Mouse (Mus musculus): ENCODE data around the gene Foxn2.
"Not testable (repeated sequence)": the region's sequence is repeated elsewhere in the genome, so short reads cannot be mapped to it uniquely, and the experiment has no call there.

The Foxn2 gene

DNA sequence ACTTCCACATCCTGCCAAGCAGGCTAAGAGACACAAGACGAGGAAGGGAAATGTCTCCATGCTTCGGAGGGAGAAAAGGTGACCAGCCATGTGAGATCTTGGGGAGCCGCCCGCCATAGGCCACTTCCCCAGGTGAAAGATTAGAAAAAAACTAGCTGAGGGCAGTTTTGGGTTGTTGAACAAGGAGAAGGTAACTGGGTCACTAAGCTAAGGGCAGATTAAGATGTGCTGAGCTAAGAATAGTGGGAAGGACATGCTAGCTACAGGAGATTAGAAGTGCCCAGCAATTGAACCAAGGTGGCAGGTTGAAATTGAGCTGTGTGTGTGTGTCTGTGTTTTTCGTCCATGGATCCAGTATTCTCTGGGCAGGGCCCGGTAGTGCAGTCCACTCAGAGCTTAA is 27.2 kb downstream of the Foxn2 start:
- no peak for DNase-seq (ENCODE audit: low read depth, low spot score)
- no peaks in the 10 kb centered on the region for H3K27me3 ChIP-seq (ENCODE audit: control insufficient read depth, insufficient read depth, low read length, poor library complexity, severe bottlenecking)

DNA sequence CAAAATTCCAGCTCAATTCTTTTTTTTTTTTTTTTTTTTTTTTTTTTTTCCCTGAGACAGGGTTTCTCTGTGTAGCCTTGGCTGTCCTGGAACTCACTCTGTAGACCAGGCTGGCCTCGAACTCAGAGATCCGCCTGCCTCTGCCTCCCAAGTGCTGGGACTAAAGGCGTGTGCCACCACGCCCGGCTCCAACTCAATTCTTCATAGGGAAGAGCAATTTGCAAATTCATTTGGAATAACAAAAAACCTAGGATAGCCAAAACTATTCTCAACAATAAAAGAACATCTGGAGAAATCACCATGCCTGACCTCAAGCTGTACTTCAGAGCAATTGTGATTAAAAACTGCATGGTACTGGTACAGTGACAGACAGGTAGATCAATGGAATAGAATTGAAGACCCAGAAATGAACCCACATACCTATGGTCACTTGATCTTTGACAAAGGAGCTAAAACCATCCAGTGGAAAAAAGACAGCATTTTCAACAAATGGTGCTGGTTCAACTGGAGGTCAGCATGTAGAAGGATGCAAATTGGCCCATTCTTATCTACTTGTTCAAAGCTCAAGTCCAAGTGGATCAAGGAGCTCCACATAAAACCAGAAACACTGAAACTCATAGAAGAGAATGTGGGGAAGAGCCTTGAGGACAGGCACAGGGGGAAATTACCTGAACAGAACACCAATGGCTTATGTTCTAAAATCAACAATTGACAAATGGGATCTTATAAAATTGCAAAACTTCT is 28.3 kb downstream of the Foxn2 start:
- not testable (repeated sequence) for DNase-seq (ENCODE audit: low read depth, low spot score); H3K27me3 ChIP-seq (ENCODE audit: control insufficient read depth, insufficient read depth, low read length, poor library complexity, severe bottlenecking); H3K36me3 ChIP-seq (ENCODE audit: control insufficient read depth, insufficient read depth, low read length, poor library complexity, severe bottlenecking)

More for the DNA sequence above, 27.2 kb downstream of the Foxn2 start:
- 0 out of 2 replicates have a peak, but pooled peaks cover 3% of the 10 kb centered on the region for H3K36me3 ChIP-seq (ENCODE audit: control insufficient read depth, insufficient read depth, low read length, poor library complexity, severe bottlenecking)

GRCm38 (mm10) chr17:88473766-88474165 is 33.3 kb downstream of the Foxn2 start:
- Histone ChIP-seq H3K36me3 (ENCODE audit: control insufficient read depth, insufficient read depth, low read length, poor library complexity, severe bottlenecking) (peaks cover 3% of the 10 kb centered on the region; the same call in 1 of the 2 replicates), H3K27me3 (ENCODE audit: control insufficient read depth, insufficient read depth, low read length, poor library complexity, severe bottlenecking) (no peaks in the 10 kb centered on the region)
- no peak for DNase-seq (ENCODE audit: low read depth, low spot score)

DNA sequence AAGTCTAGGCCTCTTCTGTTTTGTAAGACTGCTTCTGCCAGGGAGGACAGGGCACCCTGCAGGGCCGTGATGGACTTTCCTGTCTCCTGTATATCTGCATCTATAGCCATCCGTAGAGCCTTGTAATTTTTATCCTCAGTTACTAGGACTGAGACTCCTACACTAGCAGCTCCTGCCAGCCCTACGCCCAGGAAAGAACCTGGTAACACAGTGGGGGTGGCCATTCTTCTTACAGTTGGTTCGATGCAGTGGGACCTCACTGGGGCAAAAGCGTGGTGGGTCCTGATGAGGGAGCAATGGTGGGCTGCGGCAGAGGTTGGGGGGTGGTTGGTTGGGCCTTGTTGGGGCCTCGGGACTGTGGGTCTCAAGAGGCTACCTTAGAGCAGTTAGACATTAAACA is 36.7 kb downstream of the Foxn2 start:
- DNase-seq (ENCODE audit: low read depth, low spot score), result no peak
- H3K36me3 ChIP-seq (ENCODE audit: control insufficient read depth, insufficient read depth, low read length, poor library complexity, severe bottlenecking), result peaks cover 3% of the 10 kb centered on the region; the same call in 1 of the 2 replicates
- H3K27me3 ChIP-seq (ENCODE audit: control insufficient read depth, insufficient read depth, low read length, poor library complexity, severe bottlenecking), result no peaks in the 10 kb centered on the region

DNA sequence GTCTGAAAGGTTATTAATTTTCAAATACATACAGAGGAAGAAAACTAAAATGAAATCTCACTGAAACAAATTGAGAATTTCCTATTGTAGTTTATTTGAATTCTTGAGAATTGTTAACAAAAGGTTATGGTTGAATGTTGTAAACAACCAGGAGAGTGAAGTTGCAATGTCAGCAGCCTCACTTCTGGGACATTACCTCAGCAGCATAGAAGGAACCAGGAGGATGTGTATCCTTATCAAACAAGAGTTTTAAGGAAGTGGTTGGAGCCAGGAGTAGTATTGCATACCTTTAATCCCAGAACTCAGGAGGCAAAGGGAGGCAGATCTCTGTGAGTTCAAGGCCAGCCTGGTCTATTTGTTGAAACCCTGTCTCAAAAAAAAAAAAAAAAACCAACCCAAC is 37.2 kb downstream of the Foxn2 start:
- Histone ChIP-seq H3K36me3 (ENCODE audit: control insufficient read depth, insufficient read depth, low read length, poor library complexity, severe bottlenecking) (peaks cover 3% of the 10 kb centered on the region; the same call in 1 of the 2 replicates), H3K27me3 (ENCODE audit: control insufficient read depth, insufficient read depth, low read length, poor library complexity, severe bottlenecking) (no peaks in the 10 kb centered on the region)
- DNase-seq (ENCODE audit: low read depth, low spot score), result no peak

- Histone ChIP-seq H3K27me3 (ENCODE audit: control insufficient read depth, insufficient read depth, low read length, poor library complexity, severe bottlenecking) (no peaks in the 10 kb centered on the region), H3K36me3 (ENCODE audit: control insufficient read depth, insufficient read depth, low read length, poor library complexity, severe bottlenecking) (peaks cover 3% of the 10 kb centered on the region; the same call in 1 of the 2 replicates)
- no peak for DNase-seq (ENCODE audit: low read depth, low spot score)
These were observed 38.5 kb downstream of the Foxn2 start for GRCm38 (mm10) chr17:88479040-88479439.

GRCm38 (mm10) chr17:88480369-88480768 is 39.9 kb downstream of the Foxn2 start:
- Histone ChIP-seq H3K36me3 (ENCODE audit: control insufficient read depth, insufficient read depth, low read length, poor library complexity, severe bottlenecking) (peaks cover 3% of the 10 kb centered on the region; the same call in 1 of the 2 replicates), H3K27me3 (ENCODE audit: control insufficient read depth, insufficient read depth, low read length, poor library complexity, severe bottlenecking) (no peaks in the 10 kb centered on the region)
- DNase-seq (ENCODE audit: low read depth, low spot score), result no peak

GRCm38 (mm10) chr17:88481062-88481461 is 40.6 kb downstream of the Foxn2 start:
- H3K27me3 ChIP-seq (ENCODE audit: control insufficient read depth, insufficient read depth, low read length, poor library complexity, severe bottlenecking), result no peaks in the 10 kb centered on the region
- no peak for DNase-seq (ENCODE audit: low read depth, low spot score)
- peaks cover 3% of the 10 kb centered on the region; the same call in 1 of the 2 replicates for H3K36me3 ChIP-seq (ENCODE audit: control insufficient read depth, insufficient read depth, low read length, poor library complexity, severe bottlenecking)

GRCm38 (mm10) chr17:88481587-88481986 is 41.1 kb downstream of the Foxn2 start:
- 0 out of 2 replicates have a peak, but pooled peaks cover under 1% of the 10 kb centered on the region for H3K36me3 ChIP-seq (ENCODE audit: control insufficient read depth, insufficient read depth, low read length, poor library complexity, severe bottlenecking)
- DNase-seq (ENCODE audit: low read depth, low spot score), result no peak
- no peaks in the 10 kb centered on the region for H3K27me3 ChIP-seq (ENCODE audit: control insufficient read depth, insufficient read depth, low read length, poor library complexity, severe bottlenecking)

- Histone ChIP-seq H3K36me3 (ENCODE audit: control insufficient read depth, insufficient read depth, low read length, poor library complexity, severe bottlenecking) (no peaks in the 10 kb centered on the region), H3K27me3 (ENCODE audit: control insufficient read depth, insufficient read depth, low read length, poor library complexity, severe bottlenecking) (no peaks in the 10 kb centered on the region)
- DNase-seq (ENCODE audit: low read depth, low spot score), result no peak
These were observed 44.0 kb downstream of the Foxn2 start for GRCm38 (mm10) chr17:88484539-88484938.

DNA sequence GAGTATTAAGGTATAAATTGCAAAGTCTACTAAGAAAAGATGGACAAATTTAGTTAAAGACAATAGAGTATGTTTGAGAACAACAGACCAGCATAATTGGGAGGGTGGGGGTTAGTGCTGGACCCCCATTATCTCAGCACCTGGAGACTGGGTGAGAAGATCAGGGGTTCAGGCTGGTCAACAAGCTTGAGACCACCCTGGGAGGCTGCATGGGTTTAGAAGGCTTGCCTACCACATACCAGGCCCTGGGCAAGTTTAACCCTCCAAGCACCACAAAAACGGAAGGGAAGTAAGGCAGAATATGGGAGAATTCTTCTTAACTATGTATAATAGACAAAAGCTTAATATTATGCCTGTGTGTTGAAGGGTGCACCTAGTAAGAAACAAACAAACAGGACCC is 44.4 kb downstream of the Foxn2 start:
- H3K27me3 ChIP-seq (ENCODE audit: control insufficient read depth, insufficient read depth, low read length, poor library complexity, severe bottlenecking), result no peaks in the 10 kb centered on the region
- no peaks in the 10 kb centered on the region for H3K36me3 ChIP-seq (ENCODE audit: control insufficient read depth, insufficient read depth, low read length, poor library complexity, severe bottlenecking)
- no peak for DNase-seq (ENCODE audit: low read depth, low spot score)

DNA sequence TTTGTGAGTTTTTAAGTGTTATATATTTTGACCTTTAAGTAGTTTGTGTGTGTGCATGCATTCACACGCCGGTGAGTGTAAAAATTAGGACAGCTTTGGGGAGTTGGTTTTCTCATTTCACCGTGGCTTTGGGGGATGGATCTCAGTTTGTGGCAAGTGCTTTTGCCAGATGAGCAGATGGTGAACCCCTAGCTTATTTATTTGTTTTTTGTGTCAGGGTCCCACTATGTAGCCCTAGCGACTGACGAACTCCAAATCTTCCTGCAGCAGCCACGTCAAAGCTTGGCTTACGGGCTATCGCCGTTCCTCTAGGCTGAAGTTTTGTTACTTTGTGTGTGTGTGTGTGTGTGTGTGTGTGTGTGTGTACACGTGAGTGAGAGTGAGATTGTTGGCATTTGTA is 50.0 kb downstream of the Foxn2 start:
- Histone ChIP-seq H3K27me3 (ENCODE audit: control insufficient read depth, insufficient read depth, low read length, poor library complexity, severe bottlenecking) (no peaks in the 10 kb centered on the region), H3K36me3 (ENCODE audit: control insufficient read depth, insufficient read depth, low read length, poor library complexity, severe bottlenecking) (no peaks in the 10 kb centered on the region)
- no peak for DNase-seq (ENCODE audit: low read depth, low spot score)

- no peaks in the 10 kb centered on the region for H3K36me3 ChIP-seq (ENCODE audit: control insufficient read depth, insufficient read depth, low read length, poor library complexity, severe bottlenecking)
- H3K27me3 ChIP-seq (ENCODE audit: control insufficient read depth, insufficient read depth, low read length, poor library complexity, severe bottlenecking), result no peaks in the 10 kb centered on the region
- DNase-seq (ENCODE audit: low read depth, low spot score), result peak; percentile 32
These were observed 51.0 kb downstream of the Foxn2 start for GRCm38 (mm10) chr17:88491366-88492106.

GRCm38 (mm10) chr17:88492107-88492460 is 51.6 kb downstream of the Foxn2 start:
- DNase-seq (ENCODE audit: low read depth, low spot score), result no peak
- Histone ChIP-seq H3K27me3 (ENCODE audit: control insufficient read depth, insufficient read depth, low read length, poor library complexity, severe bottlenecking) (no peaks in the 10 kb centered on the region), H3K36me3 (ENCODE audit: control insufficient read depth, insufficient read depth, low read length, poor library complexity, severe bottlenecking) (no peaks in the 10 kb centered on the region)

- DNase-seq (ENCODE audit: low read depth, low spot score), result no peak
- Histone ChIP-seq H3K27me3 (ENCODE audit: control insufficient read depth, insufficient read depth, low read length, poor library complexity, severe bottlenecking) (no peaks in the 10 kb centered on the region), H3K36me3 (ENCODE audit: control insufficient read depth, insufficient read depth, low read length, poor library complexity, severe bottlenecking) (no peaks in the 10 kb centered on the region)
These were observed 53.0 kb downstream of the Foxn2 start for GRCm38 (mm10) chr17:88493551-88493950.

All from splenic B cell, adult 2 months (primary cell).